Mouse (Mus musculus) lung, postnatal 0 days (tissue): ENCODE measurements around the gene Plet1.
A peak's percentile ranks its signal among the peaks of the same experiment; 100 is the strongest.

Experiments used
- CTCF ChIP-seq: IDR thresholded peaks from 2 replicates; pipeline ENCODE4 v1.5.1; 2016; ENCODE audit warnings: antibody characterized with exemption, mild to moderate bottlenecking
- EP300 ChIP-seq: IDR thresholded peaks from 2 replicates; pipeline ENCODE4 v1.6.1; 2016; ENCODE audit warnings: antibody characterized with exemption, mild to moderate bottlenecking, control low read depth

DNA sequence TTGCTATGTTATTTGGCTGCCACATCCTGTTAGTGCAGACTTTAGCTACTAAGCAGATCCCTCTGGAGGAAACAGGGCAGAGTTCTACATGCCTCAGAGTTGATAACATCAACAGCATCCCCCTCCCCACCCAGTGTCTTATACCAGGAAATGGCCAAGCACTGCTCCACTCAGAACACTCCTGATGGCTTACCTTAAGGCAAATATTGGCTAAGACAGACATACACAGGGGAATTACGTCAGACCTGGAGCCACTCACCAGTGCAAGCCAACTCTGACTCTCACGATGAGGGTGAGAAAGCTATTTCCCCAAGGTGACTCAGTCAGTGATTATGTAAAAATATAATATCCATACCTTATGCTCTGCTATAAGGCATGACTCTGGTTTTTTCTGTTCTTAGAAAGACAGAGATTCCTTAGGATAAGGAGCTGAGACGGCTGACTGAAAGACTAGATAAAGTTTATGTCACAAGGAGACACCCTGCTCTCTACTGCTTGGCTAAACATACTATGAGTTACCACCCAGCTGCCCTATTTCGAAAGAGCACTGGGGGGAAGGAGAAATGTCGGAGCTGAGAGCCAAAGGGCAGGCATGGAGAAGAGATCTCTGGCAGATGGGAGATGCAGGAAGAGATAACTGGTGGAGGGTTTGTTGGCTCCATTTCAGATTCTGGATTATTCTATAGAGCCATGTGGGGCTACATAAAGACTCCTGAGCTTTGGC is 23.8 kb upstream of the Plet1 start:
- TF ChIP-seq CTCF: no peak
- TF ChIP-seq EP300: peak; percentile 41; the same call in 1 of the 2 replicates
